Mouse (Mus musculus) heart, embryonic 10.5 days (tissue): Measurements from ENCODE around the gene Sap30bp. TPM values are rescaled to one million over a fixed set of nuclear protein-coding genes. Genes with fewer than 3 reads are reported as not detected.

Experiments
- DNase-seq: peaks from one replicate; pipeline ENCODE4 v3.0.0-alpha.2; 2017; ENCODE audit warnings: low spot score
- H3K27ac ChIP-seq: fragments of 300-500 bp; sonication (generic); 2 replicates; pipeline ENCODE4 v1.5.1; 2016; ENCODE audit warnings: mild to moderate bottlenecking
- H3K27me3 ChIP-seq: fragments of 300-500 bp; sonication (generic); 2 replicates; pipeline ENCODE4 v1.6.1; 2016; ENCODE audit warnings: mild to moderate bottlenecking; ENCODE audit not compliant: poor library complexity, insufficient read depth, severe bottlenecking
- H3K36me3 ChIP-seq: fragments of 300-500 bp; sonication (generic); 2 replicates; pipeline ENCODE4 v1.6.1; 2016; ENCODE audit warnings: mild to moderate bottlenecking, moderate library complexity
- H3K4me1 ChIP-seq: fragments of 300-500 bp; sonication (generic); 2 replicates; pipeline ENCODE4 v1.6.1; 2016; ENCODE audit warnings: mild to moderate bottlenecking
- H3K4me3 ChIP-seq: fragments of 300-500 bp; sonication (generic); 2 replicates; pipeline ENCODE4 v1.5.1; 2016; ENCODE audit warnings: mild to moderate bottlenecking, moderate library complexity
- H3K9me3 ChIP-seq: fragments of 300-500 bp; sonication (generic); 2 replicates; pipeline ENCODE4 v1.6.1; 2016; ENCODE audit warnings: mild to moderate bottlenecking, moderate library complexity
- whole genome bisulfite sequencing: fragments of 180-500 bp; shearing (Covaris S2); methylation state at CpG from one replicate; pipeline ENCODE4 v1.1.7; 2016; 5-methylcytosine and 5-hydroxymethylcytosine counted together
- polyA plus RNA-seq: library from polyadenylated mRNA; unstranded; fragments of >200 nt; fragmentation: Nextera tagmentation; extraction: Ambion mirVana; gene quantifications from 2 replicates; pipeline ENCODE4 v1.2.1, GENCODE M21; 2016

The Sap30bp gene
- polyA plus RNA-seq, 1 experiment from 2014 or later = 35.8 TPM

- H3K4me1 ChIP-seq = no peaks in the 10 kb centered on the region
- peaks cover 97% of the 10 kb centered on the region for H3K36me3 ChIP-seq
- H3K27me3 ChIP-seq = no peaks in the 10 kb centered on the region
- no peak for DNase-seq
- H3K27ac ChIP-seq = no peak overlapping the region
- no peak overlapping the region for H3K4me3 ChIP-seq
- WGBS = 88% methylated on average over 9 of the region's 9 CpGs
- no peaks in the 10 kb centered on the region for H3K9me3 ChIP-seq
Observed at GRCm38 (mm10) chr11:115946221-115946828, 13.2 kb downstream of the Sap30bp start.

GRCm38 (mm10) chr11:115948316-115948715, 15.2 kb downstream of the Sap30bp start:
- Histone ChIP-seq H3K27ac (no peak overlapping the region), H3K36me3 (peaks cover 98% of the 10 kb centered on the region), H3K4me1 (no peaks in the 10 kb centered on the region), H3K9me3 (no peaks in the 10 kb centered on the region), H3K27me3 (no peaks in the 10 kb centered on the region), H3K4me3 (no peak overlapping the region)
- DNase-seq = no peak
- WGBS = 90% methylated on average over 9 of the region's 9 CpGs

GRCm38 (mm10) chr11:115950719-115951118, 17.6 kb downstream of the Sap30bp start:
- no peak for DNase-seq
- no peaks in the 10 kb centered on the region for H3K4me1 ChIP-seq
- H3K27me3 ChIP-seq = no peaks in the 10 kb centered on the region
- H3K9me3 ChIP-seq = no peaks in the 10 kb centered on the region
- H3K4me3 ChIP-seq = no peak overlapping the region
- H3K27ac ChIP-seq = no peak overlapping the region
- H3K36me3 ChIP-seq = peaks cover 98% of the 10 kb centered on the region
- WGBS = 94% methylated on average over 2 of the region's 2 CpGs

- Histone ChIP-seq H3K36me3 (peaks cover 88% of the 10 kb centered on the region), H3K27me3 (no peaks in the 10 kb centered on the region), H3K4me1 (0 out of 2 replicates have a peak, but pooled peaks cover 3% of the 10 kb centered on the region), H3K9me3 (no peaks in the 10 kb centered on the region), H3K27ac (no peak overlapping the region), H3K4me3 (no peak overlapping the region)
- 80% methylated on average over 5 of the region's 5 CpGs for WGBS
- no peak for DNase-seq
Observed at GRCm38 (mm10) chr11:115954712-115955111, 21.6 kb downstream of the Sap30bp start.

- Histone ChIP-seq H3K9me3 (no peaks in the 10 kb centered on the region), H3K4me3 (no peak overlapping the region), H3K27me3 (no peaks in the 10 kb centered on the region), H3K27ac (peak overlapping the region; percentile 7; the same call in 1 of the 2 replicates), H3K36me3 (peaks cover 89% of the 10 kb centered on the region), H3K4me1 (0 out of 2 replicates have a peak, but pooled peaks cover 3% of the 10 kb centered on the region)
- 76% methylated on average over 10 of the region's 10 CpGs for WGBS
- no peak for DNase-seq
Observed at GRCm38 (mm10) chr11:115955195-115955858, 22.2 kb downstream of the Sap30bp start.

GRCm38 (mm10) chr11:115956453-115956852, 23.4 kb downstream of the Sap30bp start:
- Histone ChIP-seq H3K4me1 (0 out of 2 replicates have a peak, but pooled peaks cover 3% of the 10 kb centered on the region), H3K36me3 (peaks cover 89% of the 10 kb centered on the region), H3K4me3 (no peak overlapping the region), H3K27ac (no peak overlapping the region), H3K27me3 (no peaks in the 10 kb centered on the region), H3K9me3 (no peaks in the 10 kb centered on the region)
- no peak for DNase-seq
- WGBS = 66% methylated on average over 4 of the region's 4 CpGs

- no peak overlapping the region for H3K27ac ChIP-seq
Observed at GRCm38 (mm10) chr11:115957971-115958370, 24.9 kb downstream of the Sap30bp start.

GRCm38 (mm10) chr11:115959018-115959417, 25.9 kb downstream of the Sap30bp start:
- 94% methylated on average over 9 of the region's 9 CpGs for WGBS
- Histone ChIP-seq H3K36me3 (peaks cover 90% of the 10 kb centered on the region), H3K4me3 (no peak overlapping the region), H3K4me1 (peaks cover 3% of the 10 kb centered on the region; the same call in 1 of the 2 replicates), H3K27ac (no peak overlapping the region), H3K9me3 (no peaks in the 10 kb centered on the region), H3K27me3 (no peaks in the 10 kb centered on the region)
- no peak for DNase-seq

More at GRCm38 (mm10) chr11:115957971-115958370, 24.9 kb downstream of the Sap30bp start:
- WGBS = 79% methylated on average over 7 of the region's 7 CpGs
- Histone ChIP-seq H3K4me3 (no peak overlapping the region), H3K9me3 (no peaks in the 10 kb centered on the region), H3K36me3 (peaks cover 89% of the 10 kb centered on the region), H3K27me3 (no peaks in the 10 kb centered on the region), H3K4me1 (peaks cover 3% of the 10 kb centered on the region; the same call in 1 of the 2 replicates)
- no peak for DNase-seq

GRCm38 (mm10) chr11:115962651-115963412, 29.8 kb downstream of the Sap30bp start:
- H3K27ac ChIP-seq = no peak overlapping the region
- H3K27me3 ChIP-seq = no peaks in the 10 kb centered on the region
- no peaks in the 10 kb centered on the region for H3K9me3 ChIP-seq
- 92% methylated on average over 9 of the region's 9 CpGs for WGBS
- H3K4me3 ChIP-seq = no peak overlapping the region
- H3K4me1 ChIP-seq = peaks cover 7% of the 10 kb centered on the region; the same call in 1 of the 2 replicates
- no peak for DNase-seq
- H3K36me3 ChIP-seq = peaks cover 89% of the 10 kb centered on the region

GRCm38 (mm10) chr11:115964977-115965604, 32.0 kb downstream of the Sap30bp start:
- DNase-seq = no peak
- H3K36me3 ChIP-seq = peaks cover 72% of the 10 kb centered on the region
- H3K4me1 ChIP-seq = peaks cover 21% of the 10 kb centered on the region; the same call in 1 of the 2 replicates
- H3K27ac ChIP-seq = peak overlapping the region; percentile 37
- H3K9me3 ChIP-seq = no peaks in the 10 kb centered on the region
- no peaks in the 10 kb centered on the region for H3K27me3 ChIP-seq
- no peak overlapping the region for H3K4me3 ChIP-seq
- WGBS = 72% methylated on average over 10 of the region's 10 CpGs

GRCm38 (mm10) chr11:115968731-115969405, 35.8 kb downstream of the Sap30bp start:
- H3K36me3 ChIP-seq = peaks cover 34% of the 10 kb centered on the region
- peaks cover 31% of the 10 kb centered on the region for H3K4me1 ChIP-seq
- no peak for DNase-seq
- no peak overlapping the region for H3K4me3 ChIP-seq
- WGBS = 57% methylated on average over 5 of the region's 5 CpGs
- 0 out of 2 replicates have a peak overlapping the region, but pooled peaks have one; percentile 16 for H3K27ac ChIP-seq
- peaks cover 10% of the 10 kb centered on the region for H3K27me3 ChIP-seq
- no peaks in the 10 kb centered on the region for H3K9me3 ChIP-seq
